Mouse (Mus musculus): ENCODE data around the gene Adamts6.

- TF ChIP-seq GATA1 (IDR thresholded peaks at IDR 0.05; ENCODE audit: low read length) = no peak
- TF ChIP-seq TAL1 (IDR thresholded peaks at IDR 0.05; ENCODE audit: low read length) = no peak
These were observed 2.6 kb upstream of the Adamts6 start for GRCm38 (mm10) chr13:104285031-104285431.
